Mouse (Mus musculus) intestine, embryonic 14.5 days (tissue): Measurements from ENCODE around the gene Slc17a8. TPM values are rescaled to one million over a fixed set of nuclear protein-coding genes. Genes with fewer than 3 reads are reported as not detected.
"Not testable (repeated sequence)": the region's sequence is repeated elsewhere in the genome, so short reads cannot be mapped to it uniquely, and the experiment has no call there.

Experiments
- ATAC-seq: fragments of 200-750 bp; cut with Nextera tagmentation; replicated peaks from 2 replicates; pipeline ENCODE4 v1.8.0; 2017; ENCODE audit warnings: low read depth, moderate number of reproducible peaks, moderate TSS enrichment, moderate library complexity; ENCODE audit not compliant: low FRiP score, low TSS enrichment
- DNase-seq: peaks from one replicate; pipeline ENCODE4 v3.0.0-alpha.2; 2018; ENCODE audit warnings: low spot score
- H3K27ac ChIP-seq: fragments of 300-500 bp; sonication (generic); 2 replicates; pipeline ENCODE4 v1.5.1; 2014; ENCODE audit warnings: low read depth, mild to moderate bottlenecking, control low read depth
- H3K27me3 ChIP-seq: fragments of 300-500 bp; sonication (generic); replicated peaks from 2 replicates; pipeline ENCODE4 v1.6.1; 2014; ENCODE audit warnings: low read length, control low read depth; ENCODE audit not compliant: control insufficient read depth, insufficient read depth
- H3K36me3 ChIP-seq: fragments of 300-500 bp; sonication (generic); 2 replicates; pipeline ENCODE4 v1.6.1; 2014; ENCODE audit warnings: low read length, control low read depth; ENCODE audit not compliant: control insufficient read depth, insufficient read depth
- H3K4me1 ChIP-seq: fragments of 300-500 bp; sonication (generic); replicated peaks from 2 replicates; pipeline ENCODE4 v1.6.1; 2014; ENCODE audit warnings: low read length, control low read depth, mixed read lengths; ENCODE audit not compliant: control insufficient read depth, insufficient read depth
- H3K4me2 ChIP-seq: fragments of 300-500 bp; sonication (generic); 2 replicates; pipeline ENCODE4 v1.6.1; 2014; ENCODE audit warnings: low read length
- H3K4me3 ChIP-seq: fragments of 300-500 bp; sonication (generic); 2 replicates; pipeline ENCODE4 v1.5.1; 2014; ENCODE audit warnings: low read depth, low read length, control low read depth, mixed read lengths
- H3K9ac ChIP-seq: fragments of 300-500 bp; sonication (generic); 2 replicates; pipeline ENCODE4 v1.6.1; 2014; ENCODE audit warnings: mild to moderate bottlenecking, low read length
- H3K9me3 ChIP-seq: fragments of 300-500 bp; sonication (generic); 2 replicates; pipeline ENCODE4 v1.6.1; 2016; ENCODE audit warnings: low read length, control low read depth; ENCODE audit not compliant: control insufficient read depth
- WGBS: fragments of 180-500 bp; shearing (Covaris S2); extraction: QIAGEN DNeasy Blood & Tissue Kit; methylation state at CpG from one replicate; pipeline ENCODE4 v1.1.7; 2014; 5-methylcytosine and 5-hydroxymethylcytosine counted together
- polyA plus RNA-seq: library from polyadenylated mRNA; unstranded; fragments of >200 nt; fragmentation: Nextera tagmentation; extraction: Ambion mirVana; gene quantifications from 2 replicates; pipeline ENCODE4 v1.2.1, GENCODE M21; 2014

The Slc17a8 gene
- not detected in 2 replicates for polyA plus RNA-seq

DNA sequence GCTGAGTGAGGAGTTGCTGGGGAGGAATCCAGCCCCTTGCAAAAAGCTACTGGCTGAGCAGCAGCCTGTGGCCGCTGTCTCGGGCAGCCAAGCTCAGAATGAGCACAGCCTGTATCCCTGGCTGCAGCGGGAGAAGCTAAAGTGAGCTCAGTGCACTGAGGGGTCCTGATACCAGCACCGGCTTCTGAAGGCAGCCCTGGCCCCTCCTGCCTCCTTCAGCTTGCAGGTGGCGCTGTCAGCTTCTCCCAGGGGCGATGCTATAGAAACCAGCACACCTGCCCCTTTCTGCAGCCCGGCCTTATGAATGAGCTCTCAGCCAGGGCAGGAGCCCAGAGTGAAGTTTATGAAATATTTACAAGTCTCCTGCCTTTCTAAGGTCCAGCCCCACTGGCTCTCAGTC lies at the start of gene Slc17a8:
Slc17a8 (minus strand) TSS at position 125 of the 400 bp plus-strand sequence.
- WGBS = 32% methylated on average over 7 of the region's 7 CpGs
- ATAC-seq (no peak), DNase-seq (no peak)
- no peaks in the 10 kb centered on the region for H3K9me3 ChIP-seq
- H3K4me1 ChIP-seq = no peaks in the 10 kb centered on the region
- no peak within 1 kb of the TSS for H3K27ac ChIP-seq
- H3K36me3 ChIP-seq = no peaks in the 10 kb centered on the region
- H3K9ac ChIP-seq = no peak within 1 kb of the TSS
- H3K4me3 ChIP-seq = no peak within 1 kb of the TSS
- H3K4me2 ChIP-seq = no peak within 1 kb of the TSS
- no peaks in the 10 kb centered on the region for H3K27me3 ChIP-seq

- H3K9me3 ChIP-seq, H3K36me3 ChIP-seq, H3K4me3 ChIP-seq, H3K9ac ChIP-seq, H3K4me1 ChIP-seq, ATAC-seq, DNase-seq, H3K27me3 ChIP-seq, H3K27ac ChIP-seq, H3K4me2 ChIP-seq: not testable (repeated sequence)
- WGBS = 93% methylated on average over 5 of the region's 5 CpGs
Observed at GRCm38 (mm10) chr10:89670371-89670770, 49.3 kb upstream of the Slc17a8 start.

DNA sequence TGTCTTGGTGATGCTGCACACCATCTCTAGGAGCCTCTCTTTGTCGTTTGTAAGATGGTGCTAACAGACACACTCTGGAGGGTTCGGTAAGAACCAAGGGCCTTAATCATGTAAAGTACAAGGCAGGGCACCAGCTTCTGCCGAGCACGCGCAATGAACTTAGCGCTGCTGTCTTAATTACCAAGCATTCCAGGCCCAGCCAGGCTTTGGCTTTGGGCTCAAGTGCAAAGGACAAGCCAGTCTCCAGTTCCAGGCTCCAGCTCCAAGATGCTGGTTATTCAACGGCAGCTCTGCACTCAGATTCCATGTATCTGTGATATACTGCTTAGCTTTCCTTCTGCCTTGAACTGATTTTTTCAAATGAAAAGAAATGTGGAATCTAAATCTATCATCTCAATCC lies 46.5 kb upstream of the Slc17a8 start:
- H3K4me1 ChIP-seq = no peaks in the 10 kb centered on the region
- peaks cover 4% of the 10 kb centered on the region; the same call in 1 of the 2 replicates for H3K36me3 ChIP-seq
- H3K9ac ChIP-seq = no peak overlapping the region
- 83% methylated on average over 7 of the region's 7 CpGs for WGBS
- no peak overlapping the region for H3K4me3 ChIP-seq
- no peak for DNase-seq
- H3K27me3 ChIP-seq = no peaks in the 10 kb centered on the region
- H3K4me2 ChIP-seq = no peak overlapping the region
- no peak for ATAC-seq
- H3K9me3 ChIP-seq = no peaks in the 10 kb centered on the region
- H3K27ac ChIP-seq = no peak overlapping the region

- WGBS = 87% methylated on average over 9 of the region's 9 CpGs
- Histone ChIP-seq H3K9ac (no peak overlapping the region), H3K27me3 (no peaks in the 10 kb centered on the region), H3K4me2 (no peak overlapping the region), H3K36me3 (peaks cover 14% of the 10 kb centered on the region), H3K27ac (no peak overlapping the region), H3K4me3 (no peak overlapping the region), H3K9me3 (no peaks in the 10 kb centered on the region), H3K4me1 (no peaks in the 10 kb centered on the region)
- no peak for DNase-seq
- no peak for ATAC-seq
Observed at GRCm38 (mm10) chr10:89665679-89666078, 44.6 kb upstream of the Slc17a8 start.

GRCm38 (mm10) chr10:89664977-89665645 lies 44.1 kb upstream of the Slc17a8 start:
- H3K4me3 ChIP-seq = no peak overlapping the region
- no peaks in the 10 kb centered on the region for H3K9me3 ChIP-seq
- WGBS = 93% methylated on average over 8 of the region's 8 CpGs
- no peaks in the 10 kb centered on the region for H3K4me1 ChIP-seq
- H3K27me3 ChIP-seq = no peaks in the 10 kb centered on the region
- ATAC-seq = no peak
- H3K27ac ChIP-seq = no peak overlapping the region
- H3K36me3 ChIP-seq = peaks cover 16% of the 10 kb centered on the region
- no peak overlapping the region for H3K4me2 ChIP-seq
- H3K9ac ChIP-seq = no peak overlapping the region
- no peak for DNase-seq

DNA sequence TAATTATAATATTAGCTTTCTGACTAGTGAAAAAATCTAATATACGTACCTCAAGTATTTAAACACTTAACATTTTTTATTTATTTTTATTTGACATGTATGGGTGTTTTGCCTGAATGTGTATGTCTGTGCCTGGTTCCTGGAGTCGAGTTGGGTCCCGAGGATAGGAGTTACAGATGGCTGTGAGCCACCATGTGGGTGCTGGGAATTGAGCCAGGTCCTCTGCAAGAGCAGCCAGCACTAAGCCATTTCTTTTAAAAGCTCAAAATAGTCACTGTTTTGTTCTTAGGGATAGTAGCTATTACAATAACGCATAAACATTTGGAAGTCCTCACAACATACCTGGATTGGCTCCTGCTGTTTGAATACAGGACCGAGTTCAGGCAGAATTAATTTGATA lies 35.3 kb upstream of the Slc17a8 start:
- no peak overlapping the region for H3K27ac ChIP-seq
- no peaks in the 10 kb centered on the region for H3K9me3 ChIP-seq
- no peaks in the 10 kb centered on the region for H3K4me1 ChIP-seq
- ATAC-seq = no peak
- H3K9ac ChIP-seq = no peak overlapping the region
- H3K27me3 ChIP-seq = no peaks in the 10 kb centered on the region
- peaks cover 75% of the 10 kb centered on the region for H3K36me3 ChIP-seq
- no peak overlapping the region for H3K4me2 ChIP-seq
- 87% methylated on average over 5 of the region's 5 CpGs for WGBS
- no peak overlapping the region for H3K4me3 ChIP-seq
- DNase-seq = no peak

DNA sequence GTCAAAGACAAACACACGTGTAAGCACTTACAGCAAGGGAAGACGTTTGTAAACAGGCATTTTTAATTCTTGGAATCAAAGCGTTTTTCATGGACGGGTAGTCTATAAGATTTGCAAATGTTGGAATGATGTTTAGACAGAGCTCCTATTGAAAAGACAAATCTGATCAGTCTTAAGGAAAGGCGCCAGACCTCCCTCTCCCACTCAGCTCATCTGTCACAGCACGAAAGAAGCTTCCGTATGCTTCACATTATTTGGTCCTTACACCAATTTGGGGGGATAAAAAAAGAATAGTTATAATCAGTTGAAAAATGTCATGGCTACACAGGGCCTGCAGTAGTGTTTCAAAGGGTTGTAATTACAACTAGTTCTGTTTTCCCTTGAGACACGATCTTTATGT lies 31.9 kb upstream of the Slc17a8 start:
- Histone ChIP-seq H3K27ac (no peak overlapping the region), H3K9me3 (no peaks in the 10 kb centered on the region), H3K27me3 (no peaks in the 10 kb centered on the region), H3K4me2 (no peak overlapping the region), H3K4me3 (no peak overlapping the region), H3K36me3 (peaks cover 66% of the 10 kb centered on the region), H3K9ac (no peak overlapping the region), H3K4me1 (no peaks in the 10 kb centered on the region)
- WGBS = 89% methylated on average over 8 of the region's 8 CpGs
- DNase-seq (no peak), ATAC-seq (no peak)

DNA sequence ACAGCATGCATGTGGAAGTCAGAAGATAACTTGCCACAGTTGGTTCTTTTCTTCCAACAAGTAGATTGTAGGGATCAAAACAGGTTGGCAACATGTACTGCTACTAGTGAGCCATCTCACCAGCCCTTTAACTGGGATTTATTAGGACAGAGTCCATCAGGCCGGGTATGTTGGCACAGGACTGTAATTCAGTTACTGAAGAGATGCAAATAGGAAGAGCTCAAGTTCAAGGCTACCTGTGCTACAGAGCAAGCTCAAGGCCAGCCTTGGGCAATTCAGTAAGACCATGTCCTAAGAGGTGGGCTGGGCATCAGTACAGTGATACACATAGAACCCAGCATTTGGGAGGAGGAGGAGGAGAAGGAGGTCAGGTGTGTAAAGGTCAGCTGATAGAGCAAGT lies 30.6 kb upstream of the Slc17a8 start:
- H3K4me3 ChIP-seq = no peak overlapping the region
- H3K4me1 ChIP-seq = no peaks in the 10 kb centered on the region
- H3K4me2 ChIP-seq = no peak overlapping the region
- H3K9ac ChIP-seq = no peak overlapping the region
- DNase-seq = no peak
- H3K9me3 ChIP-seq = no peaks in the 10 kb centered on the region
- no peak overlapping the region for H3K27ac ChIP-seq
- 88% methylated on average over 1 of the region's 1 CpGs for WGBS
- ATAC-seq = no peak
- H3K27me3 ChIP-seq = no peaks in the 10 kb centered on the region
- H3K36me3 ChIP-seq = peaks cover 59% of the 10 kb centered on the region

GRCm38 (mm10) chr10:89646918-89647317 lies 25.9 kb upstream of the Slc17a8 start:
- 93% methylated on average over 9 of the region's 9 CpGs for WGBS
- ATAC-seq (no peak), DNase-seq (no peak)
- no peak overlapping the region for H3K9ac ChIP-seq
- peaks cover 54% of the 10 kb centered on the region for H3K36me3 ChIP-seq
- H3K4me2 ChIP-seq = no peak overlapping the region
- H3K27me3 ChIP-seq = no peaks in the 10 kb centered on the region
- no peak overlapping the region for H3K4me3 ChIP-seq
- no peaks in the 10 kb centered on the region for H3K9me3 ChIP-seq
- no peak overlapping the region for H3K27ac ChIP-seq
- H3K4me1 ChIP-seq = no peaks in the 10 kb centered on the region
